Mouse (Mus musculus) T-helper 1 cell (primary cell): ENCODE measurements around the gene Hopx.

Source experiments
- in situ Hi-C: fragments of 300-600 bp; cut with MboI, MseI; formaldehyde crosslinking; loops from one replicate; pipeline ENCODE4 v1.15.1; 2025; ENCODE audit warnings: high pct_unique_total_duplicates

Hopx gene

DNA sequence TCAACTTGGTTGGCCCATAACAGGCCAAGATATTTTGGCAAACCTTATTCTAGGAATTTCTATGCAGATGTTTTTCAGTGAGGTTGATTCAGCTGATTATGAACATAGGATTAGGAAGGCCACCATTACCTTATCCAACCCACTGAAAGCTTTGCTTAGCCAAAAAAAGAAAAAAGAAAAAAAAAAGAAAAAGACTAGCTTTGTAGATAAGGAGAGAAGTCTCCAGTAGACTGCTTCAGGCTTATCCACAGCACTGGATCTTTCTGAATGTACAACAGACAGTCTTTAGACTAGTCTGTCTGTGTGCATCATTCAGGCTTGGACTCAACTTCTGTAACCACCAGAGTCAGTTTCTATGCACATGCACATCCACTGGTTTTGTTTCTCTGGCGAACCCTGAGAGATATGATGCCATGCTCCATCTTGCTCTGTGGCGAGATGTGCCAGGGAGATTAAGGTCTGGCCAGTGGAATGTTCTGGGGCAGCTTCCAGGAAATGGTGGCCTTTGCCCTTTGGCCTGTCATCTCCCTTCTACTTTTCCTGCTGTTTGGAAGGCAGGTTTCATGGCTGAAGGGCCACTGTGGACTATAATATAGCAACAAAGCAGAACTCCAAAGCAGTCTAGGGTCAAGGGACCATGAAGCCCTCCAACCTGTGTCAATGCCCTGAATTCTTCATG is 17.7 kb upstream of the Hopx start:
- in situ Hi-C loops = no loop called here

DNA sequence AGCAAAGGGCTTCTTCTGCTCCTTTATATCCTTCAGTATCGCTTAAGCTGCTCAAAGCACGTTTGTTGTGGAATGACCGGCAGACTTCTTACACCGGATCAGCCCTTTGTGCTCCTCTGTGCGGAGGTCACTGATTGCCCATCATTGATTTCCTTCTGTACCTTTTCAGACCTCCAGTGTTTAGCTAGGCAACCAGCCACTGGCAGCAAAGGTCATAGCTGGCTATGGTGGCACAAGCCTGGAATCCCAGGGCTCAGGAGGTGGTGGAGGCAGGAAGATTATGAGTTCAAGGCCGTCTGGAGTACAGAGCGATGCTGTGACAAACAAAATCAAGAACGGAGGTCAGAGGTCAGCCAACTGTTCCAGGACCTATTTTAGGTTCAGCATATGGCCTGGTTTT is 17.0 kb upstream of the Hopx start:
- in situ Hi-C loops = no loop called here

DNA sequence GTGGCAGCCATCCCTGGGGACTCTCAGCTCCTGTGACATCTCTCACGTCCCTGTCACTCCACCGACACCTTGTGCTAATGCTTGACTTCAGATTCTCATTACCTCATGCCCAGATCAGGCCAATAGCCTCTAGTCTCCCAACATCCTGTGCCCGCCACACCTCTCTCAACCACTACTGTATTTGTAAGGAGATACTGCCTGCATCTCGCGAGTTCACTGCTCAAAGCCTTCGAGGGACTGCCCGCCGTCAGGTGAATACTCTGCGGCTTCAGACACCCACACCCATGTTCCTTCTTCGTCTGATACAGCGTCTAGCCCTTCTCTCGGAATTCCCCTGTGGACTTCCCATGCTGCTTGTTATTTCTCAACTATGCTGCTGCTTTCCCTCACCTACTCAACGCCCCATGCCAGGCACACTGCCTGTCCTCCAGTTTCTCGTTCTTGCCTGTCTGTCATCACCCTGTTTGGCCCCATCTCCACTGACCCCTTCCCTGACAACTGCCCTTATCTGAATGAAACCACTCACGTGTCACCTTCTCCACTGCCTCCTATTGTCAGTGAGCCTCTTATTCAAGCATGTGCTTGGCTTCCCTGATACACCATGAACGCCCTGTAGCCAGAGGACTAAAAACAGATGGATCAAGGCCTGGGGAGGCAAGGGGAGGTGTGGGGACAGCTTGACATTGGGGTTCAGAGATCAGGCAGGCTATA is 15.5 kb upstream of the Hopx start:
- in situ Hi-C loops = no loop called here

DNA sequence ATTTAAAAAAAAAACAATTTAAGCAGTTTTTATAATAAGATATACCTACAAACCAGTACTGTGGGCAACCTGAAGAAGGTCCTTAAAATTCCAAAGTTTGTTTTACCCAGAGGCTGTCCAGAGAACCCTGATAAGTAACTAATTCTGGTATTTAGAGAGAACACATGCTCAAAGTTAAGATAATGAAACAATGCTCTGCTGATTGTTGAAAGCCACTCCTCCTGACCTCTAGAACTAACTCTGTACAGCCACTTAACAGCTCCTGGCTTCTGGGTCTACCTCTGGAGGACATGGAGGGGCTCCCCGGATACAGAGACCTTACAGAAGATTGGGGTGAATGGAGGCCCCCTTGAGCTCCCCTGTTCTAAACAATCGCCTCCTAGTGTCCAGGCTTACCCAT is 15.0 kb upstream of the Hopx start:
- in situ Hi-C loops = no loop called here

DNA sequence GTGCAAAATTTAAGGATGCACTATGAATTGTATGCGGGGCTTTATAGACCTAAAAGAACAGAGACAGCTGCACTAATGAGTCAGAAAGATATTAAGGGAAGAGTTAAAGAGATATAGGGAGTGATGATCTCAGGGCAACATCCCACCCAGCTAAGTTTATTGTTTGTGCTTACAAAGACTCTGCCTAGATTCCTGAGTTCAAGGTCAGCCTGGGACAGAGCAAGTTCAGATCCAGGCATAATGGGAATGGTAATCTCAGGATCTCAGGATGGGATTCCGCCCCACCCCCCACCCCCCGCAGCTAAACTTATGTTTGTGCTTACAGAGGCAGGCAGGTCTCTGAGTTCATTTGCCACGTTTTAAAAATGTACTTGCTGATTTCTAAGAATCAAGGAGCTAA is 13.9 kb upstream of the Hopx start:
- in situ Hi-C loops = no loop called here

DNA sequence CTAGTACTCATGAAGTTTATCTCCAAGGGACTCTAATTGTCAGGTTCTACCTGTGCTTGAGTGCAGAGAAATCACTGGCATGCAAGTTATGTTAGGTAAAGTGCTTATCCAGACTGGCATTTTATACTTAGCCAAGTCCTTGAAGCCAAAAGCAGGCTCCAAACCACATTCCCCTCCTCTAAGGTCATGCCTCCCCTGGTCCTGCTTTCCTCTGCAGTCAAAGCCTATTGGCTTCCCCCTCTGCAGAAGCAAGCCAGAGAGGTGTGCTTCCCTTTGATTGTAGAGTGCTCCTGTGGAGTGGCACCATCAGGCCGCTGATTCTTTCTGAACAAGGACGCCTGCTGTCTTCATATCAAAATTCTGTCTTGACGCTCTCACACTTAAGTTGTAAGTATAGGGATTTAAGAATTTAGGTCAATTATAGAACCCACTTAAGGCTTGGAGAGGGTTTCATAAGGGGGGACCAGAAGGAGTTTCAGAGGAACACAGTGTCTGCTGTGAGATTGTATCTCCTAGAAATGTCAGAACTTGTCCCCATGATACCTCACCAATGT is 11.6 kb upstream of the Hopx start:
- in situ Hi-C loops = no loop called here

DNA sequence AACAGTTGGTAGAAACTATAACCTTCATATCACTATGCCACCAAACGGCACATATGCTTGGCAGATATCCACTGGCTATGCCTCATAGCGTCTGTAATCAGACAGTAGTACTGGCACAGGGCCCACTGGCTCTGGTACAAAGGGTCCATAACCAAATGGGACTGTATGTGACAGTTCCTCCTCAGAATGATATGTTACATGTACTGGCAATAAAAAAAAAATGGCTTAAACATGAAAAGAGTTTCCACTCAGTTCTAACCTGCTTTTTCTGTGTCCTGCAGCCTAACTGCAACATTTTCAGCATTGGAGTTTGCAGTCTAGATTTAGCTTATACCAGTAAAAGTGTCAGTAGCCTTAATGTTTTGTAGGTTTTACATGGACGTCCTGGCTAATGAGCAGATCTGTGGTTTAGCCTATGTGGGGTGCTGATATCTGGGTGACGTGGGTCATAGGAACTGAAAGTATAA is 9.9 kb upstream of the Hopx start:
- in situ Hi-C loops = no loop called here

DNA sequence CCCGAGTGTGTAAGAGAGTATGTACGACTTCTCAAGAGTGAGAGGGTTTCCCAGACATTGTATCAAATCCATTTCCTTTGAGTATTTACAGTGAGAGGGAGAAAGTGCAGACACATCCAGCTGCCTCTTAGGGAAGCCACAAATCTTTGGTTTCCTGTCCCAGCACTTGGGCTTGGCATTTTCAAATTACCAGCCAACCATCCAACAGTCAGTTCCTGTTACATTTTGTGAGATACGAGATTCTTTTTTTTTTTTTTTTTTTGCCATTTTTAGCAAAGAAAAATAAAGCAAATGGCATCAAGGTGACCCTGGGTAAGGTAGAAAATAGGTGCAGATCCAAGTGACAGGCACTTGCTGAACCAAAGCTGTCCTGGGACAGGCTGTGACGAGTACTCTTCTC is 9.2 kb upstream of the Hopx start:
- in situ Hi-C loops = no loop called here

DNA sequence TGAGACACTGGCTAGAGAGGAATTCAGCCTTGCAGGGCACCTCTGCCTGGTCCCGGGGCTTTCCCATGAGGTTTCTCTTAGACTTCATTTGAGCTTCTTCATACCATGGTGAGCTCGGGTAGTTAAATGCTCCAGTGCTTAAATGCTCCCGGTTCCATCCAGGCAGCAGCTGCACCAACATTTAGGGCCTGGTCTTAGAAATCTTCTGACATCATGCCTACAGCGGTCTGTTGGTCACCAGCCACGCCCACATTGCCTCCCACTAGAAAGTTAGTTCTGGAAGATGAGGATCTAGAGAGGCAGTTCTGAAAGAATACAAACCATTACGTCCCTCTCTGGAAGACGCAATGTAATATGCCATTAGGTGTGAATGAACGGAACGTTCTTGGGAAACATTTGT is 8.7 kb upstream of the Hopx start:
- in situ Hi-C loops = no loop called here

DNA sequence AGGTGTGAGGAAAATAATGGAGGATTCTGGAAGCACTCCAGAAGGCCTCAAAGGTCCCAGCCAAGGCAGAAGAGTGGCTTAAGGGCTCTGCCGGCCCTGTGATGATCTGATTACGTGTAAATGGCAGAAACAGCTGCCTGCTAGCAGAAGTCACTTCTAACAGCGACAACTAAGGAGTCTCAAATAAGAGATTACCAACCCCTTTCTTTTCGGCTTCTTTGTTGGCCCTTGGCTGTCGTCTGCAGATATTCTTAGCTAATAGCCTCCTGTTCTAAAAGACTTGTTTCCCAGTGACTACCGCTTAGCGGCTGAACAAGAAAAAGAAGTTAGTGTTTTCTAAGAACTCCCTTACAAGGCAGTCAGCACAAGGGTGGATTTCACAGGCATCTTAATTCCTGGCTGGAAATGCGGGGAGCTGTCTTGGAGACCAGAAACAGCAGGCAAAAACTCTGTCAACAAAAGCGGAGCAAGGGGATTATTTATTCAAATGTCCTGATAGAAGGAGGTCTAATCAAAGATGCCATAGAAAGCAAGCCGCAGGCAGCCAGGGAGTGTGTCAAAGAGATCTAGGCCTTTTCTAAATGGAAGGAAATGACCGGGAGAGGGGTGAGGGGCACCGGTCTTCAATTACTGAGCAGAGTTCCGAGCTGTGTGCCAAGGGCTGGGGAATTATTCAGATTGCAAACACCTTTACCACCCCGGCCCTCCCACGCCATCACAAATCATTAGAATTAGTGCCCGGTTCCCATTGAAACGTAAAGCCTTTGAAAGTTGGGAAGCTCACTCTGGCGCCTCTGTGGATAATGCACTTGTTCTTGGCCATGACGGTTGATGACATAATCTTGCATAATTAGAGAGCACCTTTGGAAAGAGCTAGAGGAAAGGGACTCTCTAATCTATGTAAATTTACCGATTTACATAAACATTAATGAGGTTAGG is 7.6 kb upstream of the Hopx start:
- in situ Hi-C loops = no loop called here

DNA sequence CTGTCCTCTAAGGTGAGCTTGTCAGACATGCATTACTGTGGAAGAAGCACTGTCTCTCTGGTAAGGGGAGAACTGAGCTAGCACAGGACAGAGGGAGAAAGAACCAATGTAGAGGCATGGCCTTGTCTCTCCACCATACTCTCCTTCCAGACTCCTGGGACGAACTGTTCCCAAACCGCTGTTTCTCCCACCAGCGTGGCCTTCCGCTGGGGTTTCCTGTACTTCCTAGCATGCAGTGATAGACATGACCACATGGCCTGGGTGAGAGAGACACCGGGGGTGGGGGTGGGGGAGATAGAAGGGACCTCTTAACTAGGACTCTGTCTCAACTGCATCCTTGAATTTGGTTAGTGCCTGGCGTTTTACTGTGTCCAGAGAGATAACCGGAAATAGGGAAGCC is 5.8 kb upstream of the Hopx start:
- in situ Hi-C loops = no loop called here

DNA sequence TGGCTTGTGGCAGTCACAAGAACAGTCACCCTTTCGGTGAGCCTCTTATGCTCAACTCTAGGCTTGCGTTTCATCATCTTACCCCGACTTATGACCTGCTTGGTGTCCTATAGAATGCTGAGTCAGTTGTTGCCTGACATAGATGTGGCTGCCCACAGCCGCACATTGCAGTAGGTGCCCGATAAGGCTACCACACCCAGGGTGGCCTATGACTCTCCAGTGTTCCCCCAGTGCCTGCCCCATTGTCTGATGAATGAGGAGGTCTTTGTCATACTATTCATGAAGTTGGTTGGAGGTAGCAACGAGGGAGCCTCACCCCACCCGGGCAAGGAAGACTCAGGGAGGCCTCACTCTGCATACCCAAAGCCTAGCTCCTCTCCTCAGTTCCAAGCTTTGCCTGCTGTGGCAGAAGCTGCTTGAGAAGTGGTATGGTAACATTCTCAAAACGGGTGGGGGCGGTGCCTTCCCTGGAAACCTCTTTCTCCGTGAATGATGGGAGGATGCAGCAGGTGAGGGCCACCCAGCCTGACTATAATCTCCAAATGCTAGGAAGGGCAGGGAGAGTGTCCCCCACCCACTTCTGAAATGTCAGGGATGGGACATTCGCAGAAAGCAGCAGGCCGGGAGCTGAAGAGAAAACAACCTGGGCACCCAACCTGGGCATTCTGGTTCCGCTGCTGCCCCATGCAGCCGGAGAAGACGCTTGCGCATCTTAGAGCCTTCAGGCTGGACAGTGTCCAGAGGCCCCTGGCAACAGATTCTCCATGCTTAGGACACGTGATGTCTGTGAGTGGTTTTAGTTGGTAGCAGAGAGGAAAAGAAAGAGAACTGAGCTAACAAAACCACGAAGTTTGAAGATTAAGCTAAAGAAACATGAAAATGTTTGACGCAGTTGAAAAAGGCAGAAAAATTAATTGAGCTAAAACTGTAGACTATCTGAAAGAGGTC is 4.8 kb upstream of the Hopx start:
- in situ Hi-C loops = no loop called here

DNA sequence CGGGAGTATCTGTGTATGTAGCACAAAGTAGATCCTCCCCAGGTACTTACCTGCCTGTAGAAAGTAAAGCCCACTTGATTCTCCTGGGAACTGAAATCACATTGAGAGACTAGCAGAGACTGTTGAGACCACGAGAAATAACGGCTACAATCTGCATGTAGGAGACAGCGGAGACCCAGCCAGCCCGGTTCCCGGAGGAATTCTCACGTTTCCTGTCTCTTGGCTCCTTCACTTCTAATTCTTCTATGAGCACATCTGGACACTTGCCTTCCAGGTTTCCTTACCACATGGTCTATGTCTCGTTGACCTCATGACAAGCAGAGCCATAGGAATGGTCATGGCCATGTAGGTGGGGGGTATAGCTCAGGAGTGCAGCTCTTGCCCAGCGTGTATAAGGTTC is 811 bp upstream of the Hopx start:
- in situ Hi-C loops = no loop called here

DNA sequence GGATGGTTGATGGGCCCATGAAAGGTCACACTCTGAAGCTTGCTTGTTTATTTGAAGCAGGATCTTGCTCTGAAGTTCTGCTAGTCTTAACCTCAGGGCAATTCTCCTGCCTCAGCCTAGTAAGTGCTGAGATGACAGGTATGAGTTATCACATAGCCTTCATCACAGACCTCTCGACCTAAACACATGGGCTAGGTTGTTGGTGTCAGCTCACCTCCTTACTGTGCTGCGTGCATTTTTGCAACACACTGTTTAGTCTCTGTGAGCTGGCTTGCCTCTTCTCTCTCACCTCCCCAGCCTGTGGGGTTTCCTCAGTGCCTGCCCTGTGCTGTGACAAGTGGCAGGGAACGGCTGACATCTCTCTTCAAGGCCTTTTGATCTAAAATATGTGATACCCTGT is 1.1 kb downstream of the Hopx start:
- in situ Hi-C loops = no loop called here

DNA sequence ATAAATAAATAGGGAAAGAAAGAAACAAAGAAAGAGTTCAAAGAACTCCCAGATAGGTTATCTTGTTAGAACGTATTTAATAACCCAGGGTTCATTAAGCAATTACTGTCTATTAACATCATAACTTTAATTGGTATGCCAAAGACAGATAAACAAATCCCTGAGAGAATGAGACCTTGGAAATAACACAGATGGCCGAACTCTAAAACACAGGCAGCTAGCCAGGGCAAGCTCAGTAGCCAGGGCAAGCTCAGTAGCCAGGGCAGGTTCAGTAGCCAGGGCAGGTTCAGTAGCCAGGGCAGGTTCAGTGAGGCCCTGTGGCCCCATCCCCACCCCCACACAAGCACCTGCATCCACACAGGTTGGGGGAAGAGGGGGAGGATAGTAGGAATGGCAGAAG is 2.9 kb downstream of the Hopx start:
- in situ Hi-C loops = no loop called here

DNA sequence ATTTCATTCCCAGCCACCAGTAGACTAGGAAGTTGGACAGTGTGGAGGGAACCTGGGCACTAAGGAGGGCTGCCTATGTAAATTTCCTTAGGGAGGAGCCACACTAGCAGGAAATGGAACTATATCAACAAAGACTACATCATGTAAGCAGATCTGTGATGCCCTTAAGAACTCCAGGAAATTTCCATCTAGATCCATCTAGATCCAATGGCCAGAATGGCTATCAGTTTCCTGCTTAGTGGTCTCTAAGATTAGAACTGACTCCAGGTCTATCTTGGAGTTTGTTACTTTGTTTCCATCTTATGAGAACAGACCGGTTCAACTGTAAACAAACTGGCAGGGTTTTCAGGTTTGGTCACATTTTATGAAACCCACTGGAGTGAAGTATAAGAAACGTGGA is 5.1 kb downstream of the Hopx start:
- in situ Hi-C loops = no loop called here

DNA sequence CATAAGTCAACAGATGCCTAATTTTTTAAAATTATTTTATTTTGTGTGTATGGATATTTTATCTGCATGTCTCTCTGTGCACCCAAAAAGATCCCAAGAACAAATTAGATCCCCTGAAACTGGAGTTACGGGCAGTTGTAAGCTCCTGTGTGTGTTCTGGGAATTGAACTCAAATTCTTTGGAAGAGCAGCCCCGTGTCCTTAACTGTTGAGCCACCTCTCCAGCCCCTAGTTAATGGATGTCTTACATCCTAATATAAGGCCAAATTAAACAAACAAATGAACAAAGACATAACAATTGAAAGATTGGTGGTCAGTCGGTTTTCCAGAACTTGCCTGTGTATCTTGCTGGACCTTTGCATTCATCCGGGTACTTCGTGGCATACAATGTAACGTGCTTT is 6.1 kb downstream of the Hopx start:
- in situ Hi-C loops = no loop called here

DNA sequence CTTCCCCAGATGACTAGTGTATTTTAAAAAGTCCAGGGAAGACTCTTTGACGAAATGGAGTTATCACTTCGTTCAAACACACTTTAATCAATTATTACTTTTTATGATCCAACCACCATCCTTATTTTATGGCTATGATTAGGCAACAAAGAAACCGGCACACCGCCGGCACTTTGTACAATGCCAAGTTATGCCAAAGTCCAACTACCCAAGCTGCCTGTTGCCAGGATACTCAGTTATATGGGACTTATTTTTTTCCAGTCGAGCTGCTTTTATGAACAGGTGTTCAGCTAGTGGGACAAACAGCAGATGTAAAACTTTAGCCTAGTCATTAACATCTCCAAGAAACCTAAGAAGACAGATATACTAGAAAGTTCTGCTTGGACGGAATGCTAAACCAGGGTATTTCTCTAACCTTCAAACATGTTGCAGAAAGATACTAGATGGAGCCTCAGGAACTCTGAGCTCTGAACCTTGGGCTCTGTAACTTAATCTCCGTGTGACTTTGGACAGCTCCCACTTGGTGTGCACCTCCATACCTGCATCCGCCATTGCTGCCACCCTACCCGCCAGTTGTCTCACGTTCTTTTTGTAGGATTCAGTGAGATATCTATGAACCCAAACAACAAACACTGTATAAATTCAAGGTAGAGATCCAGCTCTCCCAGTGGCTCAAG is 7.6 kb downstream of the Hopx start:
- in situ Hi-C loops = no loop called here

DNA sequence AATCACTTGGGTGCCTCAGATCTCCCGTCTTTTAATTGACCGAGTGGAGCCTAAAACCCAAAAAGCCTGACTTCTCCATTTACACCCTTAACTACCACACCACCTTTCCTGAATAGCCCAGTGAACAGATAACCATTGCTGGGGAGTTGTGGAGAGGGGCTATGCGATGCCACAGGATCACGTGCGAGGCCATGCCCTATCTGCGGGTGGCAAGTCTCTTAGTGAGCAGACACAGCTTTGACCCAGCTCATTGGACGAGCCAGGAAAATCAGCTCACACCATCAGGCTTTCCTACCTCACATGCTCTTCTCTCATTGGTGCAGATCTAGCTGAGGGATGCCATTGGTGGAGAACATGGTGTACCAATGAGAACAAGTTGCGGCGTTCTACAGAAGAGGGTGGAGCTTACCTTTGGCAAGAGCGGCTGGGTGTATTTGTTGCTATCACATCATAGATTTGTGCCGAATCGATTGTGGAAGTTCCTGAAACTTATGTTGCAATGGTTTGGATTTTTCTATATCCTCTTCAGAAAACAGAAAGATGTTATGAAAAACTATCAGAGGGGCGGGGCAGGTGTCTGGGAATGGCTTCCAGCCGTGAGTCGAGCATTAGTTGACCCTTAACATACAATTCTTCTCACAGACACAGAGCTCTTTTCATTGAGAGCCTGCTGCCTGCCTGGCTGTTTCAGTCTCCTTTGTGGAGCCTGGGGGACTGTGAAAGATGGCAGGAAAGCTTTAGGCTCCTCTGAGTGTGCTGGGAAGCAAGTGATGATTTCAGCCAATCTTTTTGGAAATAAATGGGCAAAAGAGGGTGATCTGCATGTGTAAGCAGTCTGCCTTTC is 12.2 kb downstream of the Hopx start:
- in situ Hi-C loops = no loop called here

DNA sequence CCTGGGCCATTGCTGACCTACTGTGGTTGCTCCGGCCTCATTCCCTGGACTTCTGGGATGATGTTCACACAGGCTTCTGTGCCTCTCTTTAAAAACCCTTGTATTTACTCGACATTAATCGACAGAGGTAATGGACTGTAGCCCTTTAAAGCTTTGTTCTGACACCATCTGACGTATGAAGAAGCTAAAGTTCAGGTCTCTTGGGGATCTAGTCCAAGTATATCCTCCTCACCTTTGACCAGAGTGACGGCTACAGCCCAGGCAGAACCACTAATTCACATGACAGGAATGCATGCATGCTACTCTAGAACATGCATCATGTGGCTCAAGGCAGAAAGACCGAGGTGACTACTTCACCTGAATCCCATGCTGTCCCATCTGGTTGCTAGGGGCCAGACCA is 14.2 kb downstream of the Hopx start:
- in situ Hi-C loops = no loop called here
